Mouse (Mus musculus): ENCODE results near the gene Msi2. TPM values are rescaled to one million over a fixed set of nuclear protein-coding genes. Genes with fewer than 3 reads are reported as not detected.

Msi2 gene
- total and polyA plus RNA-seq, 3 experiments, result 36.5 to 197 (median 144) TPM

DNA sequence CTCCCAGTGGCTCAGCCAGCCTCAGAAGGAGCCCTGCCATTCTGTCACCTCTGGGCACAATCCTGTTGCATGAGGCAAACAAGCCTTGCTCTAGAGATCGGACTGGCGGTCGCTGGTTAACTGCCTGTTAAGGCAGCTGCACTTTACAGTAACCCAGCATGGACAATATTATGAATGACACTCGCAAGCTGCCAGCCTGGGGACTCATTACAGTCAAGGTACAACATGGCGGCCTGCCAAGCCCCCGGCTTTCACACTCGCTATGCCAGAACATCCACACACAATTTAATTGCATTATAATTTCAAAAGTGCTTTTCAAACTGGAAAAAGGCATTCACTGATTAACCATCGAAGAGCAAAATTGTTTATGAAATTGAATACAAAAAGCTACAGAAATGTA is 275.0 kb downstream of the Msi2 start:
- Histone ChIP-seq H3K9me3 (replicated peaks) (no peaks in the 10 kb centered on the region), H3K4me3 (ENCODE audit: low read depth, low read length) (no peak overlapping the region), H3K36me3 (replicated peaks) (peaks cover 90% of the 10 kb centered on the region), H3K27me3 (ENCODE audit: insufficient read depth, low read length) (no peaks in the 10 kb centered on the region), H3K4me1 (ENCODE audit: insufficient read depth, low read depth, low read length) (no peaks in the 10 kb centered on the region)
- TF ChIP-seq CTCF (IDR thresholded peaks at IDR 0.05; ENCODE audit: low read depth, low read length), result no peak
- no peak for TF ChIP-seq POLR2AphosphoS5 (IDR thresholded peaks at IDR 0.05; ENCODE audit: insufficient replicate concordance, low read depth, low read length)
- ATAC-seq (ENCODE audit: extremely low read depth, insufficient number of reproducible peaks, low FRiP score, poor library complexity, severe bottlenecking) (no peak), DNase-seq (ENCODE audit: low spot score) (no peak)

DNA sequence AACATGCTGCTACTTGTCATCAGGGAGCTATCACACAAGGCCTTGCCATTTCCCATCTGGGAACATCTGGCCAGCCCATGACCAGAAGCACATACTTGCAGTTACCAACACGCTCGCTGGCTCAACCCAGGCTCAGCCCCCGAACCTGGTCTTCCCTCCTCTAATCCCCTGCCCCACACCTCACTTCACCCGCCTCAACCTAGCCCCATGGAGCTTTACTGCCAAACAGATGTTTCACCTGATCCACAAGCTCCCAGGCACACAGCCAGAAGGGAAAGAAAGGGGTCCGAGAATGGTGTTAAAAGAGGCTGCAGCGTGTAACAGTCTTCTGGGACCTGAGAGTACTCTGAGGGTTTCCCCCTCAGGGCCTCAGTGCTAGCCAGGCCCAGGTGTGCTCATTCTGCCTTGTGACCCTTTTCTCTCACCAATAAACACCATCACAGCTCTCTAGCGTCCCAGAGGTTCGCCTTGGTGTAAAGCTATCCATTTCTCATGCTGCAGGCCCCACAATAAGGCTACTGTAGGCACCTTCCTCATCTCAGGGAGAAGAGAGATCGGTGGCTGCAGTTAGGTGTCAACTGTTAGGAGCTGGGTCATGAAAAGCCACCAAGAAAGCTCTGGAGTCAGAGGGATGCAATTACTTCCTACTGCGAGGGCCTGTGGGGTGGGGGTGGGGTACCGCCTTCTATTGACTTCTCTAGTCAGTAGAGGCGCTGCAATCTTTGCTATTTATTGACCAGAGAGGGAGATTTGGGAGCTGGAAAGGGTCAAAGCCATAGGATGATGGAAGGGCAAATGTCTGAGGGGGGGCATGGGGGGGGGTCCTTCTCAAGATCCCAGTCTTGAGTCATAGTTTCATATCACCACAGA is 276.2 kb downstream of the Msi2 start:
- Histone ChIP-seq H3K4me3 (ENCODE audit: low read depth, low read length) (no peak overlapping the region), H3K27me3 (ENCODE audit: insufficient read depth, low read length) (no peaks in the 10 kb centered on the region), H3K9me3 (replicated peaks) (no peaks in the 10 kb centered on the region), H3K4me1 (ENCODE audit: insufficient read depth, low read depth, low read length) (no peaks in the 10 kb centered on the region), H3K36me3 (replicated peaks) (peaks cover 87% of the 10 kb centered on the region)
- TF ChIP-seq GATA2 (IDR thresholded peaks at IDR 0.05; ENCODE audit: borderline replicate concordance, low read depth, low read length), result no peak
- no peak for TF ChIP-seq GATA1 (IDR thresholded peaks at IDR 0.05; ENCODE audit: borderline replicate concordance, low read length)
- no peak for DNase-seq (ENCODE audit: low spot score)
- no peak for ATAC-seq (ENCODE audit: extremely low read depth, insufficient number of reproducible peaks, low FRiP score, poor library complexity, severe bottlenecking)

DNA sequence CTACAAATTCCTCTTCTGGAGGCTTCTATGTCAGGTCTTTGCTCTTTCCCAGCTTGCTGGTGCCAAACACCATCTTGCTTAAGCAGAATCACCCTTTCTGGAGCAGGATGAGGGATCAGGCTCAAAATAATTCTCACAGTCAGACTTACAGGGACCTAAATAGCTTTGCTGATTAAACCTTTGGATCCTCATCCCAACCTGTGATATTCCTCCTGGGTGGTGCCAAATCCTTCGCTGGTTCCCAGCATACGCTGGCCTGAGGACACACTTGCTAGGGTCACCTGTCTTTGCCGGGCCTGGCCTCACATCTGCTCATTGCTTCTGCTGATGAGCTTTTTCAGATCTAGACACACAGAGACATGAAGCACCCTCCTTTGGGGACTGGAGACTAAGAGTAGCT is 279.7 kb downstream of the Msi2 start:
- 0 out of 2 replicates have a peak, but pooled peaks cover 2% of the 10 kb centered on the region for H3K4me1 ChIP-seq (ENCODE audit: insufficient read depth, low read depth, low read length)
- H3K4me3 ChIP-seq (ENCODE audit: low read depth, low read length), result no peak overlapping the region
- no peaks in the 10 kb centered on the region for H3K27me3 ChIP-seq (ENCODE audit: insufficient read depth, low read length)
- no peak for ATAC-seq (ENCODE audit: extremely low read depth, insufficient number of reproducible peaks, low FRiP score, poor library complexity, severe bottlenecking)
- no peak for DNase-seq (ENCODE audit: low spot score)
- TF ChIP-seq TAL1 (conservative IDR thresholded peaks at IDR 0.05; ENCODE audit: low read depth, low read length), result no peak
- no peak for TF ChIP-seq GATA2 (IDR thresholded peaks at IDR 0.05; ENCODE audit: borderline replicate concordance, low read depth, low read length)
- no peak for TF ChIP-seq POLR2AphosphoS5 (IDR thresholded peaks at IDR 0.05; ENCODE audit: insufficient replicate concordance, low read depth, low read length)
- no peak for TF ChIP-seq CTCF (IDR thresholded peaks at IDR 0.05; ENCODE audit: low read depth, low read length)
- no peak for TF ChIP-seq GATA1 (IDR thresholded peaks at IDR 0.05; ENCODE audit: borderline replicate concordance, low read length)
- H3K36me3 ChIP-seq (replicated peaks), result peaks cover 84% of the 10 kb centered on the region
- H3K9me3 ChIP-seq (replicated peaks), result no peaks in the 10 kb centered on the region

DNA sequence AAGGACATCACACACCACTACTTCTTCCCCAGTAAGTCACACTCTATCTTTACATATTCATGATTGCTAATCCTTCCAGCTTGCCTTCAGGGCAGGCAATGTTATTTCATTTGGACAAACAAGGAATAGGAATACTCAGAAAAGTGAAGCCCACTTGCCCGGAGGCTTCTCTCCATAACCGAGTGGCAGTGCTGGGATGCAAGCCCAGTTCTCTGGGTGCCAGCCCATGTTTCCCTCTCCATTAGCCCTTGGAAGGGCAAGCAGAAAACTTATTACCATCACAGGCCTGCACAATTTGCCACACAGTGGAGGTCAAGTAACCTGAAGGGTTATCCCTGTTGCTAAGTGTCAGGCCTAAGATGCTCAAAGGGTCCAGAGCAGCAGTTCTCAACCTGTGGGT is 281.7 kb downstream of the Msi2 start:
- TF ChIP-seq POLR2AphosphoS5 (IDR thresholded peaks at IDR 0.05; ENCODE audit: insufficient replicate concordance, low read depth, low read length) (no peak), GATA1 (IDR thresholded peaks at IDR 0.05; ENCODE audit: borderline replicate concordance, low read length) (no peak)
- H3K4me1 ChIP-seq (ENCODE audit: insufficient read depth, low read depth, low read length), result 0 out of 2 replicates have a peak, but pooled peaks cover 2% of the 10 kb centered on the region
- H3K27me3 ChIP-seq (ENCODE audit: insufficient read depth, low read length), result no peaks in the 10 kb centered on the region
- DNase-seq (ENCODE audit: low spot score), result no peak
- H3K9me3 ChIP-seq (replicated peaks), result no peaks in the 10 kb centered on the region
- peaks cover 75% of the 10 kb centered on the region for H3K36me3 ChIP-seq (replicated peaks)
- no peak for ATAC-seq (ENCODE audit: extremely low read depth, insufficient number of reproducible peaks, low FRiP score, poor library complexity, severe bottlenecking)
- H3K4me3 ChIP-seq (ENCODE audit: low read depth, low read length), result no peak overlapping the region

DNA sequence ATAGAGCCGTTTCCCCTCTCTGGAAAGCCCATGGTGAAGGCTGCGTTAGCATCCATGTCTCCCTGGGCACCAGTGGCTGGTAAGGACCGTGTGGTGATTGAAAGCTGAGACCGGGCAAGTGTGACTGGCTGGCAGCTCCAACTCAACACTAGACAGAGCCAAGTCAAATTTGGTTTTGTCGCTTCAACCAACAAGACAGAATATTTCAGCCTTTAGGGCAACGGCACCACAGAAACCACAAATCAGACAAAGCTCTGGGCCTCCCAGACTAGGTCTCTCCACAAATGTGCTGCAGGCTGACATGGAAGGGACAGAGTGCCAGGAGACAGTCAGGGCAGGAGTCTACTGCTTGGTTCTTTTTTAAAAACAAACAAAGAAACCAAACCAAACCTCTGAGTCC is 282.8 kb downstream of the Msi2 start:
- TF ChIP-seq CTCF (IDR thresholded peaks at IDR 0.05; ENCODE audit: low read depth, low read length) (no peak), POLR2AphosphoS5 (IDR thresholded peaks at IDR 0.05; ENCODE audit: insufficient replicate concordance, low read depth, low read length) (no peak), GATA1 (IDR thresholded peaks at IDR 0.05; ENCODE audit: borderline replicate concordance, low read length) (no peak), TAL1 (conservative IDR thresholded peaks at IDR 0.05; ENCODE audit: low read depth, low read length) (no peak), GATA2 (IDR thresholded peaks at IDR 0.05; ENCODE audit: borderline replicate concordance, low read depth, low read length) (no peak)
- DNase-seq (ENCODE audit: low spot score) (no peak), ATAC-seq (ENCODE audit: extremely low read depth, insufficient number of reproducible peaks, low FRiP score, poor library complexity, severe bottlenecking) (no peak)
- no peaks in the 10 kb centered on the region for H3K27me3 ChIP-seq (ENCODE audit: insufficient read depth, low read length)
- H3K4me1 ChIP-seq (ENCODE audit: insufficient read depth, low read depth, low read length), result 0 out of 2 replicates have a peak, but pooled peaks cover 2% of the 10 kb centered on the region
- H3K4me3 ChIP-seq (ENCODE audit: low read depth, low read length), result no peak overlapping the region
- H3K36me3 ChIP-seq (replicated peaks), result peaks cover 77% of the 10 kb centered on the region
- no peaks in the 10 kb centered on the region for H3K9me3 ChIP-seq (replicated peaks)

DNA sequence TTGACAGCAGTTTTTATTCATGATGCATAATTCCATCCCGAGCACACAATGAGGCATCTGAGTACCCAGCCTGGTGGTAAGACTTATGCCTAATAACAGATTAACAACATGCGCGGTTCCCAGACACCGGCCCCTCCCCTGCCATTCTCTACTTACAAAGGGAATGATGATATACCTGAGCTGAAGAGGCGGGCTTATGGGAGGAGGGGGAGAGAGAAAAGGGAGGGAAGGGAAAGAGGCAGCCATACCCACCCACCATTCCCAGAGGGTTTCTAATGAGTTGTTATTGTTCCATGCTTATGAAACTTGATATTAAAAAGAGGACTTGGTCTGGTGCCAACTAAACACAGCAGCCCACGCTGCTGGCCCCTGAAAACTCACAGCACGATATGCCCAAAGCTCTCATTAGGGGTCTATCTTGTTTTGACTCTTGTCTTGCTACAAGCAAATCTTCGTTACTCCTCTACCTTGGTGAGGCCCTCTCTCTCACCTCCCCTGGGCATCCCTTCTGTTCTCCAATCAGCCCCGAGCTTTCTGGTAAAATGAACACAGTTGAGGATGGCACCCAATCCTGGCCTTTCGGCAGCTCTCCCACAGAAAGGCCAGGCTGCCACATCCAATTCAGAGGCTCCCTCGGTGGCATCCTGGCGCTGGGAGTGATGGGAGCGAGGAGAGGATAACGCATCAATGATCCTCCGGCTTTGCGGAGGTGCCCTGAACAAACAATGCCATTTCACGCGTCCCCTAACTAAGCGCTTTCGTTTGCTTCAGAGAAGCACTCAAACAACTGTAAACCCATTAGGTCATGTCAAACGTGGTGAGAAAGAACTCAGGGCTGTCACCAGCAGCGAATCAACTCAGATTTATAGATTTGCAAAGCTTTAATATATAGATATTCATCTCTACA is 286.7 kb downstream of the Msi2 start:
- H3K27me3 ChIP-seq (ENCODE audit: insufficient read depth, low read length), result no peaks in the 10 kb centered on the region
- no peak for ATAC-seq (ENCODE audit: extremely low read depth, insufficient number of reproducible peaks, low FRiP score, poor library complexity, severe bottlenecking)
- no peak for DNase-seq (ENCODE audit: low spot score)
- H3K4me1 ChIP-seq (ENCODE audit: insufficient read depth, low read depth, low read length), result peaks cover 5% of the 10 kb centered on the region; the same call in 1 of the 2 replicates
- no peaks in the 10 kb centered on the region for H3K9me3 ChIP-seq (replicated peaks)
- peaks cover 81% of the 10 kb centered on the region for H3K36me3 ChIP-seq (replicated peaks)
- no peak overlapping the region for H3K4me3 ChIP-seq (ENCODE audit: low read depth, low read length)
- no peak for TF ChIP-seq TAL1 (conservative IDR thresholded peaks at IDR 0.05; ENCODE audit: low read depth, low read length)
- TF ChIP-seq GATA2 (IDR thresholded peaks at IDR 0.05; ENCODE audit: borderline replicate concordance, low read depth, low read length), result no peak
- TF ChIP-seq POLR2AphosphoS5 (IDR thresholded peaks at IDR 0.05; ENCODE audit: insufficient replicate concordance, low read depth, low read length), result no peak
